20 mouse cellular contexts compared by ENCODE assay signal in genomic region chr13:64185586-64185985, GRCm38 (mm10). TPM values are rescaled to one million over a fixed set of nuclear protein-coding genes. Genes with fewer than 3 reads are reported as not detected.
A peak's percentile ranks its signal among the peaks of the same experiment; 100 is the strongest.
DNase-seq lines count a peak whose midpoint lies in the region; ATAC-seq and TF ChIP-seq lines count a peak whose summit lies in the region.
"Had no signal": no experiment of that assay in that cellular context is flagged by ENCODE, and none has a peak within 500 bp of the region (broad histone marks: within the 10 kb centered on the region; RNA-seq: fewer than 3 reads in every experiment).

No protein-coding gene starts in this region.

- H3K27ac ChIP-seq in layer of hippocampus, adult 2 months: no peak overlapping the region
- H3K27ac ChIP-seq: embryonic facial prominence, embryonic 10.5 days; embryonic facial prominence, embryonic 12.5 days; forebrain, embryonic 13.5 days; forebrain, embryonic 15.5 days had no signal

- no peak overlapping the region for H3K4me3 ChIP-seq in layer of hippocampus, adult 2 months
- H3K4me3 ChIP-seq: embryonic facial prominence, embryonic 10.5 days; embryonic facial prominence, embryonic 12.5 days; forebrain, embryonic 13.5 days; forebrain, embryonic 15.5 days had no signal

- DNase-seq in heart, adult 11 months: peak; percentile 39
- DNase-seq in heart, postnatal 25 days (ENCODE audit: low spot score): no peak
- DNase-seq in ES-CJ7 (ENCODE audit: low read depth, low spot score): peak; percentile 31
- peak; percentile 49 for DNase-seq in ZHBTc4 (ENCODE audit: low read depth, low spot score)
- no peak for DNase-seq in ovary, postnatal 14 days (ENCODE audit: low spot score)
- no peak for DNase-seq in layer of hippocampus, adult 2 months (ENCODE audit: low spot score in 2 of 2)
- DNase-seq: adrenal gland, adult 2 months; adrenal gland, postnatal 10 days; adrenal gland, postnatal 25 days; cerebellum, adult 11 months; cerebellum, adult 18-20 months; cerebellum, adult 9-10 months; cerebellum, postnatal 10 days; cerebellum, postnatal 25 days; forebrain, postnatal 0 days had no signal

- no peak for ATAC-seq in monocyte, adult 5-6 weeks (replicated peaks; ENCODE audit: insufficient number of reproducible peaks, low FRiP score, low TSS enrichment, poor library complexity, severe bottlenecking)
- ATAC-seq: forebrain, embryonic 13.5 days; forebrain, embryonic 15.5 days; forebrain, postnatal 0 days had no signal

- TF ChIP-seq CTCF in layer of hippocampus, adult 2 months (conservative IDR thresholded peaks at IDR 0.05): no peak

- intact Hi-C loops in heart, postnatal 25 days (cut with DNase I): no loop called here

RNA-seq across cellular contexts. Expression of gene Habp4, which starts 24.0 kb away (rescaled TPM):
- 10 to 100 TPM; 52.6 to 52.7 TPM for total RNA-seq in heart, postnatal 25 days (2021)
- total RNA-seq in layer of hippocampus, adult 2 months (2021): 100 to 1,000 TPM; 147 to 149 TPM
- total RNA-seq in monocyte, adult 5-6 weeks (2017): 9.6 to 14.1 TPM (median 11.8 TPM) in 3 replicates

RNA-seq across cellular contexts. Expression of gene Zfp367, which starts 32.6 kb away (rescaled TPM):
- 10 to 100 TPM; 21.5 to 22.6 TPM for total RNA-seq in heart, postnatal 25 days (2021)
- 10 to 100 TPM; 15.9 to 18.7 TPM for total RNA-seq in layer of hippocampus, adult 2 months (2021)
- 19.2 to 26.9 TPM (median 21.2 TPM) in 3 replicates for total RNA-seq in monocyte, adult 5-6 weeks (2017)

RNA-seq across cellular contexts. Expression of gene Slc35d2, which starts 56.4 kb away (rescaled TPM):
- total RNA-seq in heart, postnatal 25 days (2021): 1 to 10 TPM; 1.5 to 1.6 TPM
- 1 to 10 TPM in 1 of 2 experiments, under 1 TPM in 1; 0.69 to 1.1 TPM for total RNA-seq in layer of hippocampus, adult 2 months (2021)
- total RNA-seq in monocyte, adult 5-6 weeks (2017): 24.2 to 36.1 TPM (median 26.4 TPM) in 3 replicates

Comparison
In these comparisons a context has a peak if more than half of its experiments do, and no peak if none do; other contexts are left out.
1. DNase-seq: peak in heart, adult 11 months (single experiment), ES-CJ7 (single experiment) and ZHBTc4 (single experiment); none in heart, postnatal 25 days (single experiment), ovary, postnatal 14 days (single experiment) and layer of hippocampus, adult 2 months (0 of 2).